Mouse (Mus musculus): ENCODE results near the gene Hspa1a. TPM values are rescaled to one million over a fixed set of nuclear protein-coding genes. Genes with fewer than 3 reads are reported as not detected.
A peak's percentile ranks its signal among the peaks of the same experiment; 100 is the strongest.
"Not testable (repeated sequence)": the region's sequence is repeated elsewhere in the genome, so short reads cannot be mapped to it uniquely, and the experiment has no call there.

Gene Hspa1a
- total RNA-seq, 1 experiment from 2014 or later, result 6.4 TPM

DNA sequence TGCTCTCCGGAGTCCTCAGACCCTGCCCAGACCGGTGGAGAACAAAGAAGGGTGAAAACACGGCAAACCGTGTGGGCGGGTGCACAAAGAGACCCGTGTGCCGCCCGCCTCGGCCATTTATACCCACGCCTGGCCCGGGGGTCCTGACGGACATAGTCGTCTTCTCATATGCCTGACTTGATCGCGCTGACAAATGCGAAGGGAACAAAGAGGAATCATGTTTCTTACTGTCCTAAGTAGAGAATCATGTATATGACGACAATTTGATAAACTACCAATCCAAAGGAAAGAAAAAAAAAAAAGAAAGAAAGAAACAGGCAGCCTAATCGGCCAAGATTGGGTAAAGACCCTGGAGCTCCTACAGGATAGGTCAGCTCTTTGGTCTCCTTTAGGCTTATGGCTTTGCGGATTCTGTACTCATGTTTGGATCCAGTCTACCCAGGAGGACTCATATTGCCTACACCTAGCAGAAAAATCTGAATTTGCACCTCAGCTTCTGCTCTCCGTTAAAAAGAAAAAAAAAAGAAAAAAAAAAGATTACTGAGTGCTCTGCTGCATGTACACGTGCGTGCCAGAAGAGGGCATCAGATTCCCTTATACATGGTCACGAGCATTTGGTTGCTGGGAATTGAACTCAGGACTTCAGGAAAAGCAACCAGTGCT is 19.4 kb downstream of the Hspa1a start:
- ATAC-seq (ENCODE audit: extremely low read depth, insufficient number of reproducible peaks, low FRiP score, poor library complexity, severe bottlenecking), result peak; percentile 66

DNA sequence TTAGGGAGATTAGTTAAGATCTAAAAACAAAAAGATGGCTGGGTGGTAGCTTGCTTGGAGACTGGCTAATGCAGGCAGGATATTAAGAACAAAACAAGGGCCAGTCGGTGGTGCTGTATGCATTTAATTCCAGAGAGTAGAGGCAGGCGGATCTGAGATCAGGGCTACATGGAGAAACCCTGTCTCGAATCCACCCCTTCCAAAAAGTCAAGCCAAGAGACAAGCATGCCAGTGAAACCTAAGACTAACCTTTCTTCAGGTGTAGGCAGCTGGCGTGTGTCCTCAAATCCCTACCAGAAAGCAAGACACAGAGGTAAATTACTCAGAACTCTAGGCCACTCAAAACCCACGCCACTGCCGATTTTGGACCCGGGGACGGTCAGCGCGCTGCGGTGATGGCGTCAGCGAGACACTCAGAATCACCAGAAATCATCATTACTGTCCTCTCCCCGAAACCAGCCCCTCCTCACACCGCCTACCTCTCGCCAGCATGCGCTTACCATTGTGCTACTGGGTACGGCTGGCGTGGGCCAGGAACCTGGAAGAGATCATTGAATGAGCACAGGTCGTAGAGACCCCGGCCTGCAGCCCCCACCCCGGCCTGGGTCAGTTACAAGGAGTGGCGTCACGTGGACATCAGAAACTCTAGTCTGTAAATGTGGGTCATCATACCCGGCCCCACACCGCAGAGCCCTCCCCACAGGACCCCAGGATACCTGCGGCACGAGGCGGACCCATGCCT is 20.1 kb downstream of the Hspa1a start:
- no peak for ATAC-seq (ENCODE audit: extremely low read depth, insufficient number of reproducible peaks, low FRiP score, poor library complexity, severe bottlenecking)

DNA sequence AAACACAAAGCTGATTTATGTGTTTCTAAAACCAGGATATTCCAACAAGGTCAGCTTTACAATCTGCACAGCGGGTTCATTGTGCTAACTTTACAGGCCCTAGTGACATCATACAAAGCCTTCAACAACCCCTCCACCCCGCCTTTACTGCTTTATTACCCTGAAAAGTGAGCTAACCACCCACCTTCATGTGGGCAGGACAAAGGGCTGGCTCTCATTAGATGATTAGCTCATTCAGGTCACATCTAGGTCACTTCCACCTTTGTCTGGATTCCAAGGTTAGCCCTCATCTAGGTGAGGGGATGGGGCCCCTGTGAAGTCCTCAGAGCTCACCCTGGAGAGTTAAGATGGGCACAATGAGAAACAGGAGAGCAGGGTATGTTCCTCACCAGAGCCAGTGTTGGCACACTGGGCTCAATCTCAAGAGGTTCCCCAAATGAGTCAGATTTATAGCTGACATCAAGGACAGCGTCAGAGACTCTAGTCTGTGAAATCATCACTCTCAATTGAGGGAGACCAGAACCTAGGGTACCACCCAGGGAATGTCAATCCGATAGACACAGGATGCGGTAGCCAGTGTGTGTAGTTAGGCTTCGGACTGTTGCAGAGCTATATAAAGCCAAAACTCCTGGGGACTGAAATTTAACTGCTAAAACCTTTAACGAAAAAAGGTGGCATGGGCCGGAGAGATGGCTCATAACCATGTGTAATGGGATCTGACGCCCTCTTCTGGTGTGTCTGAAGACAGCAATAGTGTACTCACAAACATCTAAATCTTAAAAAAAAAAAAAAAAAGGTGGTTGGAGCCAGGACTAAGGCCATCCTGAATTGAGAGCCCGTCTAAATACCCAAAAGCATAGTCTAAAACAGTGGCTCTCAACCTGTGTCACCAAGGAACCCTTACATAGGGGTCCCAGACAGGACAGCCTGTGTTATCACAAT is 21.2 kb downstream of the Hspa1a start:
- no peak for ATAC-seq (ENCODE audit: extremely low read depth, insufficient number of reproducible peaks, low FRiP score, poor library complexity, severe bottlenecking)

DNA sequence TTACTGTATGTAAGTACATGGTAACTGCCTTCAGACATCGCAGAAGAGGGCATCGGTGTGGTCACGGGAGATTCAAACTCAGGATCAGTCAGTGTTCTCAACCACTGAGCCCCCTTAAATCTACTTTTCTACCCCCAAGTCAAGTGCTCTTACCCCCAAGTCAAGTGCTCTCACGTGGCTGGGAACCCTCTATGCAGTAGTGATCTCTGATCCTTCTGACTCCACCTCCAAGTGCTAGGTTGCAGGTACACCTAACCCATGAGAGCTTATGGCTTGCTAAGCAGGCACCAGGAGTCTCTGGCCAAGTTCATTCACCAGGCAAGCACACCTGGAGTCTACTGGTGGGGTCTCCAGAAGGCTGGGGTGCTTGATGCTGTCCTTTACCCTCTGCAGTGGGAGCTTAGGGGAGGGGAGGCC is 22.4 kb downstream of the Hspa1a start:
- no peak for ATAC-seq (ENCODE audit: extremely low read depth, insufficient number of reproducible peaks, low FRiP score, poor library complexity, severe bottlenecking)

DNA sequence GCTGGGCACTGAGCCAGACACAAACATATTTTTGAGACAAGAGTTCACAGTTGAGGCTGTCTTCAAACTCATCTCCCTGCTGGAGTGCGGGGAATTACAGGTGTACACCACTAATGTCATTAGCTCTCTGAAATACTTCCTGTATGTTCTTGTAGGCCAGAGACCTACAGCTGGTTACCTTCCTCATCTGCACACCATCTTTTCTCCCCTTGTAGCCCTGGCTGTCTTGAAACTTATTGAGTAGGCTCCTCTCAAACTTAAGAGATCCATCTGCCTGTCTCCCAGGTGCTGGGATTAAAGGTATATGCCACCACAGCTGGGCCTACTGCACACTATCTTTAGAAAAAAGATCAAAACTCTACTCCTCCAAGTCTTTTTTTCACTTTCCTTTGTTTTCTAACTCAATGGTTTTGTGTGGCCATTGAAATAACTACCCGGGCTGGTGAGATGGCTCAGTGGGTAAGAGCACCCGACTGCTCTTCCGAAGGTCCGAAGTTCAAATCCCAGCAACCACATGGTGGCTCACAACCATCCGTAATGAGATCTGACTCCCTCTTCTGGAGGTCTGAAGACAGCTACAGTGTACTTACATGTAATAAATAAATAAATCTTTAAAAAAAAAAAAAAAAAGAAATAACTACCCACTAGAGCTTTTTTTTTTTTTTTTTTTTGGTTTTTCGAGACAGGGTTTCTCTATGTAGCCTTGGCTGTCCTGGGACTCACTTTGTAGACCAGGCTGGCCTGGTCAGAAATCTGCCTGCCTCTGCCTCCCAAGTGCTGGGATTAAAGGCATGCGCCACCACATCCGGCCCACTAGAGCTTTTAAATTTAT is 23.0 kb downstream of the Hspa1a start:
- ATAC-seq (ENCODE audit: extremely low read depth, insufficient number of reproducible peaks, low FRiP score, poor library complexity, severe bottlenecking), result not testable (repeated sequence)

DNA sequence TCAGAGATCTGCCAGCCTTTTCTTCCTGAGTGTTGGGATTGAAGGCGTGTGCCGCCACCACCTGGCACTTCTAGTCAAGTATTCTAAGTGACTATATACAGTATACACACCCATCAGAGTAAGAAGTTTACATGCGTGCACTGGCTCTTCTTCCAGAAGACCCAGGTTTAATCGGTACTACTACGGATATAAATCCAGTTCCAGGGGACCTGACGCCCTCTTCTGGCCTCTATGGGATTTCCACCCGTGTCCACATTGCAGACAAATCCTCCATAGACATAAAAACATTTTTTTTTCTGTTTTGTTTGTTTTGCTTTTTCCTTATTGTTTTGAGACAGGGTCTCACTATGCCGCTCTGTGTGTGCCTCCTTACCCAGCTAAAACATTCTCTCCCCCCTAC is 24.4 kb downstream of the Hspa1a start:
- ATAC-seq (ENCODE audit: extremely low read depth, insufficient number of reproducible peaks, low FRiP score, poor library complexity, severe bottlenecking), result peak; percentile 37; the same call in 1 of the 2 replicates

DNA sequence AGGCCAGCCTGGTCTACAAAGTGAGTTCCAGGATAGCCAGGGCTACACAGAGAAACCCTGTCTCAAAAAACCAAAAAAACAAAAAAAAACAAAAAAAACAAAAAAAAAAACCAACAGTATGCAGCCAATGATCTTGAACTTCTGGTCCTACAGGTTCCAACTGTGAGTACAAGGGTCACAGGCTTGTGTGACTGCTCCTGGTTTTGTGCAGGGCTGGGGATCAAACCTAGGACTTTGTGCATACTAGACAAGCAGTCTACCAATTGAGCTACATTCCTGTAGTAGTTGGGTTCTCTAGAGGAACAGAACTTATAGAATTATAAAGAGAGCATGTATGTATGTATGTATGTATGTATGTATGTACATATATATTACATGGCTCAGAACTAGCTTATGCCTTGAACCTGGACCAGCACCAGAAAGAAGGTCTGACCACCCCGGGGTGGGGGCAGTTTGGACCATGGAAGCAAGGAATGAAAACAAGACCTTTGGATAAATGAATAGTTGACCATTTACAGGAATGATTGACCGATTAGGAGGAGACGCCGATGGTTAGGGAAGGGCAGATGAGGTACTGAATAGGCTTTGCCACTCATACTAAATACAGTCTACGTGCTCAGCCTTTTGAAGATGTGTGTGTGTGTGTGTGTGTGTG is 25.3 kb downstream of the Hspa1a start:
- no peak for ATAC-seq (ENCODE audit: extremely low read depth, insufficient number of reproducible peaks, low FRiP score, poor library complexity, severe bottlenecking)

DNA sequence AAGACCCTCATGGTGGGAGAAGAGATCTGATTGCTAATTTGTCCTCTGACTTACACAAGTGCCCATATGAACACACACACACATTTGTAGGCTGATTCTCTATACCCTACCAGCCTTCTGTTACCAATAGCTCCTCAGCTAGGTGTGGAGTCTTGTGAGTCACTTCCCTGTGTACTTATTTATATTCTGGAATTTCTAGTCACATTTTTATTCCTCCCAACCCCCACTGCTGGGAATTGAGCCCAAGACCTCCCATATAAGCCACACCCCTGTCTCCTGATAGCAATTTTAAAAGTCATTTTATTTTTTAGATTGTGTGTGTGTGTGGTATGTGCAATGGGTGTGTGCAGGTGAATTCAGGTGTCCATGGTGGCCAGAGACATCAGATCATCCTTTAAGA is 27.6 kb downstream of the Hspa1a start:
- no peak for ATAC-seq (ENCODE audit: extremely low read depth, insufficient number of reproducible peaks, low FRiP score, poor library complexity, severe bottlenecking)

DNA sequence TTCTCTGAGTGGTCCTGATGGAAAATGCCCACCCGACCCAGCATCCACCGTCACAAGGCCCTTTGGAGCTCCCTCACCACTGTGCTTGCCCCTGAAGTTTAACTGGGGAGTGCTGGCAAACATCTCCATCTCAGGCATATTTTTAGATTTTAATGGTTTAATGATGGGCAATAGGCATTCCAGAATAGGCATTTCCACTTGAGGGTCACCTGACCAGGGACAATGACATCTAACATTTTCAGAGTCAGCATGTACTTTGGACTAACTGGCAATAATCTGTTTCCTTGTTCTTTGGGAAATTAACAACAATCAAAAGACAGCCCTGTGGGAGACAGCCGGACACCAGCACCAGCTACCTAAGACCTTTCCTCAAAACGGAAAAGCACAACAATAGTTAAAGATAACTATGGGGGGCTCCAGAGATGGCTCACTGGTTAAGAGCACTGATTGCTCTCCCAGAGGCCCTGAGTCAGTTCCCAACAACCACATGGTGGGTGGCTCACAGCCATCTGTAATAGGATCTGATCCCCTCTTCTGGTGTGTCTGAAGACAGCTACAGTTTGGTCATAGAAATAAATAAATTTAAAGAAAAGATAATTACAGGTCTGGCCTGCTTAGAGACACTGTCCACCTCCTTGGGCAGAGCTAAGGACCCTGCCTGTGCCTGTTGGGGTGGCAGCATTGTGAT is 28.7 kb downstream of the Hspa1a start:
- no peak for ATAC-seq (ENCODE audit: extremely low read depth, insufficient number of reproducible peaks, low FRiP score, poor library complexity, severe bottlenecking)

DNA sequence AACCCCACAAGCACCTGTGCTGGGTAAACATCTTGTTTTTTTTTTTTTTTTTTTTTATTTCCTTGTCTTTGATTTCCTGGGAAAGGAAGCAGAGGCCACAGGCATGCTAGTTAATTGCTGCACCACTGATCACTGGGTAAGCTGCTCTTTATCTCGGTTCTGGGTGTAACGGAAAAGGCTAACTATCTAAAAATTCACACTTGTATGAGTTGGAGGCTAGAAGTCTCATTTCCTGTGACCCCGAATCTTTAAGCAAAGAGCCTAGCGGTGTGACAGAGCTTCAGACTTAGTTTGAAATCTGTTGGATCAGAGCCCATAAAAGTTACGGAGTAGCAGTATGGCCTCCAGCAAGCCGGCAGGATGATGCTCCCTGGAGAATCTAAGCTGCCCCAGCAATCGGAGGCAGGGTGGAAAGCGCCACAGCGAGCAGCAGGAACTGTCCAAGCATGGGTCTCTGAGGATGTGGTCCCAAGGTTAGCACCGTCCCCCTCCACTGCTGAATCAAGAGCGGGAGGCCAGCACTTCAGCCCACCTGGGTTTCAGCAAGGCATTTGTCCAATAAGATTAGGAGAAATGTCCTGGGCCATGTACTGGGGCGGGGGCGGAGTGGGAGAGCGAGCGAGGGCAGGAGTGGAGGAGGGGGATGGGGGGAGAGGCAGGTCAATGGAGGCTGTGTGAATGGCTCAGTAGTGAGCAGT is 30.5 kb downstream of the Hspa1a start:
- no peak for ATAC-seq (ENCODE audit: extremely low read depth, insufficient number of reproducible peaks, low FRiP score, poor library complexity, severe bottlenecking)

DNA sequence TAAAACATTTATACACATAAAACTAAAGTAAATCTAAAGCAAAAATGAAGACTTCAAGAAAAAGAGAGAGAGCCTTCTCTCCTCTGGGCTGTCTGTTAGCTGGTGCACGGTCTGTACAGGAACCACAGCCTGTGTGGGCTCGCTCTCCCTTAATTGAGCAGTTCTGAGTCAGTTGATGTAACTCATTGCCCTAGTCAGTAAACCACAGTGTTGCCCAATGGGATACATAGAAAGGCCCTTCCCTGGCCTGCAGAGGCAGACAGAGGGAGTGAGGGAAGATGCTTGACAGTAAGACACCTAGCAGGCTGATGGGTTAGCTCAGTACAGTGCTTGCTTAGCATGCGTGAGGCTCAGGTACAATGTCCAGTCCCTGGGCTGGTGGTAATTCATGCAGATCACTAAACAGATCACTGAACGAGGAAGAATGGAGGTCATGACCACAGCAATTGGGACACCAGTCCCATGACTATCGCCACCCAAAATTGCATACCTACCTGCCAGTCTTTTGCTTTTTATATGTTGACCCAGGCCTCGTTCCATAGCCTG is 33.9 kb downstream of the Hspa1a start:
- ATAC-seq (ENCODE audit: extremely low read depth, insufficient number of reproducible peaks, low FRiP score, poor library complexity, severe bottlenecking), result peak; percentile 50

DNA sequence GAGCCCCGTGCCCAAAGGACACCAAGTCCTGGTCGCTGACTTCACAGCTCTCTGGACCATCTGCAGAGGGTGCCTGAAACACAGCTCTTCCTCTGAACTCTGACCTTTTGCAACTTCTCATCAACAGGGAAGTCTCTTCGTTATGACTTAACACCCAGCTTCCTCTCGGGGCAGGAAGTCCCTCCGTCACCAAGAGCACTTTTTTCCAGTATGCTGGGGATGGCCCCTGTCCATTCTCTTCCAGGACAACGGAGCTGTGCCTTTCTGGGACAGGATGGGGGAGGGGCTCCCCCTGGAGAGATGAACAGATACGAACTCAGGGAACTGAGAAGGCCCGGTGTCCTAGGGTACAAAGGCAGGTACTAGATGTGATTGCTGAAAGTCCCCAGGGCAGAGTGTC is 37.1 kb downstream of the Hspa1a start:
- ATAC-seq (ENCODE audit: extremely low read depth, insufficient number of reproducible peaks, low FRiP score, poor library complexity, severe bottlenecking), result peak; percentile 44

DNA sequence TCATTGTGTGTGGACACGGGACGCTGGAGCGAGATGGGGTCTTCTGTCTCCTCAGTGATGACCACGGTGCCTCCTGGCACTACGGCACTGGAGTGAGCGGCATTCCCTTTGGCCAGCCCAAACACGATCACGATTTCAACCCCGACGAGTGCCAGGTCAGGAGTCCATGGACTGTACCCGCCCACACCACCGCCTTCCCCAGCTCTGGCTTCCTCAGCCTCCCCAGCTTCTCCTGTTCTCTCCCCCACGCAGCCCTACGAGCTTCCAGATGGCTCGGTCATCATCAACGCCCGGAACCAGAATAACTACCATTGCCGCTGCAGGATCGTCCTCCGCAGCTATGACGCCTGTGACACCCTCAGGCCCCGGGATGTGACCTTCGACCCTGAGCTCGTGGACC is 37.9 kb downstream of the Hspa1a start:
- ATAC-seq (ENCODE audit: extremely low read depth, insufficient number of reproducible peaks, low FRiP score, poor library complexity, severe bottlenecking), result no peak

DNA sequence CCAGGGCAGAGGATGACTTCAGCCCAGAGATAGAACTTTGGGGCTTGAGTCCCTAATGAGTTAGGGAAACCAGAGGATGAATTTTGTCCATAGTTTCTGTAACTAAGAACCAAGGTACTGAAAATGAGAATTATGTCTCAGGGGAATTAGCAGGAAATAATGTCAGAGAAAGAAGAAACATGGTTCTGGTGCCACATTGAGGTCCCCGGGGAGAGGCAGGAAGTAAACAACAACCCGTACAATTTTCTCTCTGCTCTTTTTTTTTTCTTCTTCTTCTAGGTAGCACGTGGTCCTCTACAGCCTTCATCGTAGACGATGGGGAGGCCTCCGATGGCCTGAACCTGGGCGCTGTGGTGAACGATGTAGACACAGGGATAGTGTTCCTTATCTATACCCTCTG is 39.7 kb downstream of the Hspa1a start:
- ATAC-seq (ENCODE audit: extremely low read depth, insufficient number of reproducible peaks, low FRiP score, poor library complexity, severe bottlenecking), result no peak

DNA sequence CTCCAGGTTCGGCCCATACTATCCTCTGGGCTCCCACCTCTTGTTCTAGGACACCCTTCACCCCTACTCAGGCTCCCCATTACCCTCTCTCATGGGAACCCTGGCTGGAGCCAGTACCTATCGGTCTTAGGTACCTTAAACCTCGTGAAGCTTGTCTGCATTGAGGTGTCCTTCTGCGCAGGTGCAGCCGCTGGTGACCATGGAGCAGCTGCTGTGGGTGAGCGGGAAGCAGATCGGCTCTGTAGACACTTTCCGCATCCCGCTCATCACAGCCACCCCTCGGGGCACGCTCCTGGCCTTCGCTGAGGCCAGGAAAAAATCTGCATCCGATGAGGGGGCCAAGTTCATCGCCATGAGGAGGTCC is 40.2 kb downstream of the Hspa1a start:
- no peak for ATAC-seq (ENCODE audit: extremely low read depth, insufficient number of reproducible peaks, low FRiP score, poor library complexity, severe bottlenecking)

DNA sequence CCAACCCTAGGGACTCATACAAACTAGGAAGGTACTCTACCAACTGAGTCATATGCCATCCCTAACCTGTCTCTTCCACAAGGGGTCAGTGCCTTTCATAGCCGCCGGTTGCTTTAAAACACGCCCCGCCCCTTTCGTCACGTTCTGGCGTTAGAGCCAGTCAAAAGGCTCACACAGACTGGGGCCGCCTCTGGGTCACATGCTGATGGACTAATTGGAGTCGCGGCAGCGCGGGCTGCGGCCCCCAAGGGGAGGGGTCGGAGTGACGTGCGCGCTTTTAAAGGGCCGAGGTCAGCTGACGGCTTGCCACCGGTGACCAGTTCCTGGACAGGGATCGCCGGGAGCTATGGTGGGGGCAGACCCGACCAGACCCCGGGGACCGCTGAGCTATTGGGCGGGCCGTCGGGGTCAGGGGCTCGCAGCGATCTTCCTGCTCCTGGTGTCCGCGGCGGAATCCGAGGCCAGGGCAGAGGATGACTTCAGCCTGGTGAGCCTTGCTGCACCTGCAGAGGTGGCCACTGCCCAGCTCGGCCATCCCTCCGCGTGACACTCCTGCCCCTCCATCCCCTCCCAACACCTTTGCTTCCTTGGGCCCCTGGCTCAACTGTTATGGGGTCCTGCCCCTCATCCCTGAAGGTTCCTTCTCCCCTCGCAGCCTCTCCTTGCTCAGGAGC is 40.8 kb downstream of the Hspa1a start, which contains the start of gene Neu1:
Gene Neu1 (plus strand): TSS at position 193 of the 674 bp plus-strand sequence.
- peak; percentile 92 for ATAC-seq (ENCODE audit: extremely low read depth, insufficient number of reproducible peaks, low FRiP score, poor library complexity, severe bottlenecking)
